Mouse (Mus musculus): Measurements from ENCODE around the gene Ap3d1. TPM values are rescaled to one million over a fixed set of nuclear protein-coding genes. Genes with fewer than 3 reads are reported as not detected.

Gene Ap3d1
- polyA plus RNA-seq, 1 experiment from 2014 or later = 85.1 TPM

DNA sequence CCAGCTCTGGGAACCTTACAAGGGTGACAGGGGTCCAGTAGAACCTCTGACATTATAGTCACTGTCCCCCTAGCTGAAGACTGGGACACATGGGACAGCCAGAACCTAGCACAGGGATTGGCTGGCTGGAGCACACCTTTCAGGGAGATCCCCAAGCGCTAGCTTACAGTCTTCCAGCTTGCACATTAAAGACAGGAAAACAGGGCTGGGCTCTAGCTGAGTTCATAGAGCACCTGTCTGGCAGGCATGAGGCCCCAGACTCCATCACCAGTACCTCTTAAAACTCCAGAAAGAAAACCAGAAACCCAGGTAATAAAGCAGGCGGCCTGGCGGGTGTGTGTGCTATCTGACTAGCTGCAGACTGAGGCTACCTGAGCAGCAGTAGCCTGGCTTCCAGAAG lies 68.4 kb downstream of the Ap3d1 start:
- Histone ChIP-seq H3K9me3 (ENCODE audit: control insufficient read depth, low read length) (no peaks in the 10 kb centered on the region), H3K36me3 (ENCODE audit: control insufficient read depth, insufficient read depth, low read length) (peaks cover 11% of the 10 kb centered on the region; the same call in 1 of the 2 replicates), H3K4me2 (replicated peaks; ENCODE audit: low read depth, low read length) (peak overlapping the region; percentile 90; the same call in 1 of the 2 replicates), H3K27me3 (ENCODE audit: control insufficient read depth, insufficient read depth, low read length) (no peaks in the 10 kb centered on the region), H3K4me1 (replicated peaks; ENCODE audit: control insufficient read depth, insufficient read depth, low read length) (peaks cover 21% of the 10 kb centered on the region), H3K27ac (ENCODE audit: low read depth, low read length) (no peak overlapping the region), H3K9ac (ENCODE audit: low read depth, low read length) (peak overlapping the region; percentile 31; the same call in 1 of the 2 replicates), H3K4me3 (ENCODE audit: low read depth, low read length) (no peak overlapping the region; the same call in 1 of the 2 replicates)
- WGBS = 96% methylated on average over 3 of the region's 3 CpGs
- no peak for ATAC-seq (ENCODE audit: low FRiP score)
- no peak for DNase-seq (ENCODE audit: low spot score)

DNA sequence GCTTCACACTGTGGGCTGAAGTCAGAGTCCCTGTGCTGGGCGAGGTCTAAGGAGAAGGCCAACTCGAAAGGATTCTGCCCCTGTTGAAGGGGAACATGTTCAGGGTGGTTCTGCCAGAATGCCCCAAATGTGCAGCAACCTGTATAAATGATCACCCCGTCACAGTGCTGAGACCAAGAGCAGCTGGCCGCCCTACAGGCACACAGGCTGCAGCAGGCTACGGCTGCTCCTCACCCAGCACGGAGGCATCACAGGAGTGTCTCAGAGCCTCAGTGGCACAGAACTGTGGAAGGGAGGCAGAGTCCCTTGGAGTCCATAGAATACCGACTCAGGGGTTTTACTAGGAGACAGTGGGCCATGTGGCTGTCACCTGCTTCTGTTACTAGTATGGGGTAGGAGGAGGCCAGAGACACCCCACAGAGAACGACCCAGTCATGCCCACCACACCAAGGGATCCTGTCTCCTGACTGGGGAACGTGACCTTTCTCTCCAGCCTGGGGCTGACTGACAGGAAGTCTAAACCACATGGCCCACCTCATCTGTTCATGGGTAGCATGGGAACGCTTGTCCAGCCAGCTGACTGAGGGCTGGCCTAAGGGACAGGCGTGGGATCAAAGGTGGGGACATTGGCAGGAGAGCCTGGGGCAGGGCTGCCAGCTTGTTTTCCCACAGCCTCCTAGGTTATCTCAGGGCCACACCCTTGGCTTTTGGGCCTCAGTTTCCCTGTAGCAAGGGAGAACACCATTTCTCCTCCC lies 70.0 kb downstream of the Ap3d1 start:
- Histone ChIP-seq H3K36me3 (ENCODE audit: control insufficient read depth, insufficient read depth, low read length) (peaks cover 21% of the 10 kb centered on the region; the same call in 1 of the 2 replicates), H3K9ac (ENCODE audit: low read depth, low read length) (0 out of 2 replicates have a peak overlapping the region, but pooled peaks have one; percentile 16), H3K9me3 (ENCODE audit: control insufficient read depth, low read length) (no peaks in the 10 kb centered on the region), H3K4me1 (replicated peaks; ENCODE audit: control insufficient read depth, insufficient read depth, low read length) (peaks cover 15% of the 10 kb centered on the region), H3K27me3 (ENCODE audit: control insufficient read depth, insufficient read depth, low read length) (no peaks in the 10 kb centered on the region), H3K4me3 (ENCODE audit: low read depth, low read length) (no peak overlapping the region), H3K4me2 (replicated peaks; ENCODE audit: low read depth, low read length) (no peak overlapping the region), H3K27ac (ENCODE audit: low read depth, low read length) (no peak overlapping the region)
- 79% methylated on average over 11 of the region's 11 CpGs for WGBS
- ATAC-seq (ENCODE audit: low FRiP score) = no peak
- DNase-seq (ENCODE audit: low spot score) = no peak

DNA sequence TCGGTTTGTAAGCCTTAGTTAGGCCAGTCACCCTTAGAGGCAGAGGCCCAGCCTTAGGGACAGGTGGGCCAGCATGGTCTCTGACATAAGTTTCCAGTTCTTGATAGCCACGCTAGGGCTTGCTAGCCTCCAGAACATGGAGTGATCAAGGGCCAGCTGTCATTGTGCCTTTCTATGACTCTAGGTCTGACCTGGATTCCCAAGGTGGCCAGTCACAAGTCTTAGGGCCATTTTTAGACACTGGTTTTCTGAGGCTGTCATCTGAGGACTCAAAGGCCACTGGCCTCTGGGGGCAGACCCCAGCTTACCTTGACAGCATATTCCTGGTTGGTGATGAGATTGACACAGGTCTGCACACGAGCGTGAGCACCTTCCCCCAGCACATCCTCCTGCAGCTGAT lies 70.8 kb downstream of the Ap3d1 start:
- Histone ChIP-seq H3K4me1 (replicated peaks; ENCODE audit: control insufficient read depth, insufficient read depth, low read length) (peaks cover 15% of the 10 kb centered on the region), H3K9ac (ENCODE audit: low read depth, low read length) (no peak overlapping the region)
- 84% methylated on average over 4 of the region's 4 CpGs for WGBS

DNA sequence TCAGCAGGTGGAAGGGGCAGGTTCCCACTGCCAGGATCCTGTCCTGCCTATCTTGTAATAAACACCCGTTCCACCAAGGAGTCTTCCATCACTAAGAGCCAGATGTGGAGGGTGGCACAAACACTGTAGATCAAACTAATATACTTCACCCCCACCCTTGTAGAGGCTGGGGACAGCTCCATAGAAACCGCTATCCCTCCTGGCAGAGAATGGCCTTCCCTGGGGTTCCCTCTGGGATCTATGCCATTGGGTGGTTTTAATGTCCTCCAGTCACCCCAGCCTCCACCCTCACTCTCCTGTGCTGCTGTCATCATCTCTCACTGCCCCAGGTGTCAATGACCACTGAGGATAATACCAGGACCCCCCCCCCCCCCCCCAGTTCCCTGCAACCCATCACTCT lies 71.5 kb downstream of the Ap3d1 start:
- H3K27ac ChIP-seq (ENCODE audit: low read depth, low read length) = no peak overlapping the region
- peaks cover 21% of the 10 kb centered on the region; the same call in 1 of the 2 replicates for H3K36me3 ChIP-seq (ENCODE audit: control insufficient read depth, insufficient read depth, low read length)
- H3K9ac ChIP-seq (ENCODE audit: low read depth, low read length) = no peak overlapping the region
- no peak for ATAC-seq (ENCODE audit: low FRiP score)
- H3K27me3 ChIP-seq (ENCODE audit: control insufficient read depth, insufficient read depth, low read length) = no peaks in the 10 kb centered on the region
- H3K9me3 ChIP-seq (ENCODE audit: control insufficient read depth, low read length) = no peaks in the 10 kb centered on the region
- no peak overlapping the region for H3K4me2 ChIP-seq (replicated peaks; ENCODE audit: low read depth, low read length)
- DNase-seq (ENCODE audit: low spot score) = no peak
- WGBS = 98% methylated on average over 2 of the region's 2 CpGs
- H3K4me3 ChIP-seq (ENCODE audit: low read depth, low read length) = no peak overlapping the region
- H3K4me1 ChIP-seq (replicated peaks; ENCODE audit: control insufficient read depth, insufficient read depth, low read length) = peaks cover 15% of the 10 kb centered on the region

More for the DNA sequence above, 70.8 kb downstream of the Ap3d1 start:
- Histone ChIP-seq H3K4me2 (replicated peaks; ENCODE audit: low read depth, low read length) (no peak overlapping the region), H3K4me3 (ENCODE audit: low read depth, low read length) (no peak overlapping the region), H3K27ac (ENCODE audit: low read depth, low read length) (no peak overlapping the region), H3K9me3 (ENCODE audit: control insufficient read depth, low read length) (no peaks in the 10 kb centered on the region), H3K36me3 (ENCODE audit: control insufficient read depth, insufficient read depth, low read length) (peaks cover 21% of the 10 kb centered on the region; the same call in 1 of the 2 replicates), H3K27me3 (ENCODE audit: control insufficient read depth, insufficient read depth, low read length) (no peaks in the 10 kb centered on the region)
- no peak for ATAC-seq (ENCODE audit: low FRiP score)
- no peak for DNase-seq (ENCODE audit: low spot score)

DNA sequence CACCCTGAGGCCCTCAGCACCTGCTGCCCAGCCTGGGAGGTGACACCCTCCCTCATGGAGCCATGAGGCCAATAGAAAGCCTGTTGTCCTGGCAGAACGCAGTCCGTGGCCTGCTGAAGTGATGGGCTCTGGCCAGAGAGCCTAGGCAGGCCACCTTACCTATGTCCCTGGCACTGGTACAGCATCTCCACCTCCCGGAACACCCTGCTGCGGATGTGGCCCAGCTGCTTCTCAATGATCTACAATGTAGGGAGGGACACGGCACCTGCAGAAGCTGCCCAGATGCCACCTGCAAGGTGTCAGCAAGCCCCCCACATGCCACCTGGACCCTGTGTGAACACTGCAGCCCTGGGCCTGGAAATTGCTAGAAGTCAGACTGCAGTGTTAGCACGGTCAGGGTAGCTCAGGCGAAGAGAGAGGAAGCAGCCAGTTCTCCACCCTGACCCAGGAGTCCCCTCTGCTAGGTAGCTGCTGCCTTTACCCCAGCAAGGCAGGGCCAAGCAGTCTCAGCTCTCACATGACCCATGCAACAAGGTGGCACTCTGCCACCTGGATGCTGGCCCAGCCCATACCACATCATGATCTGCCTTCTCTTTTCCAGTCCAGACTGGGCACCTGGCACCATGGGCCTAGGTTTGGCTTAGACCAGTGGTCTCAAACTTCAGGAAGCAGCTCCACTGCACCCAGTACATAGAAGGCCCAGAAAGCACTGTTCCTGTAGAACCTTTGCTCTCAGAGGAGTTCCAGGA lies 72.2 kb downstream of the Ap3d1 start:
- no peak overlapping the region for H3K4me3 ChIP-seq (ENCODE audit: low read depth, low read length)
- H3K27me3 ChIP-seq (ENCODE audit: control insufficient read depth, insufficient read depth, low read length) = no peaks in the 10 kb centered on the region
- no peak for ATAC-seq (ENCODE audit: low FRiP score)
- 95% methylated on average over 7 of the region's 7 CpGs for WGBS
- no peak overlapping the region for H3K9ac ChIP-seq (ENCODE audit: low read depth, low read length)
- peaks cover 15% of the 10 kb centered on the region for H3K4me1 ChIP-seq (replicated peaks; ENCODE audit: control insufficient read depth, insufficient read depth, low read length)
- no peak overlapping the region for H3K4me2 ChIP-seq (replicated peaks; ENCODE audit: low read depth, low read length)
- H3K36me3 ChIP-seq (ENCODE audit: control insufficient read depth, insufficient read depth, low read length) = peaks cover 21% of the 10 kb centered on the region; the same call in 1 of the 2 replicates
- H3K27ac ChIP-seq (ENCODE audit: low read depth, low read length) = no peak overlapping the region
- no peak for DNase-seq (ENCODE audit: low spot score)
- H3K9me3 ChIP-seq (ENCODE audit: control insufficient read depth, low read length) = no peaks in the 10 kb centered on the region

DNA sequence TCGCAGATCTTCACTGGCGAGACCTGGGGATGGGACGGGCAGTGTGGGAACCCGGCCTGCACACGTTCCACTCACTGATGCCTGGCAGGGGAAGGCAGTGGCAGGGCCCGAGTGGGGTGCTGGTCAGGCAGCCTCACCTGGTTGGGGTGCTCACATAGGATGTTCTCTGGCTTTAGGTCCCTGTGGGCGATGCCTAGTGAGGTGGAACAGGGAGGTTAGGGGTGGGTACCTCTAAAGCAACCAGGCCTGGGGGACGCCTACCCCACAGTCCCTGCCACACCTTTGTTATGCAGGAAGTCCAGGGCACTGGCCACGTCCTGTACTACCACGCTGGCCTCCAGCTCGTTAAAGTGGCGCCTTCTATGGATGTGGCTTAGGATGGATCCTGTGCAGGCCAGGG lies 73.0 kb downstream of the Ap3d1 start:
- Histone ChIP-seq H3K9me3 (ENCODE audit: control insufficient read depth, low read length) (no peaks in the 10 kb centered on the region), H3K9ac (ENCODE audit: low read depth, low read length) (no peak overlapping the region), H3K27me3 (ENCODE audit: control insufficient read depth, insufficient read depth, low read length) (no peaks in the 10 kb centered on the region), H3K27ac (ENCODE audit: low read depth, low read length) (no peak overlapping the region), H3K4me3 (ENCODE audit: low read depth, low read length) (no peak overlapping the region), H3K4me1 (replicated peaks; ENCODE audit: control insufficient read depth, insufficient read depth, low read length) (peaks cover 6% of the 10 kb centered on the region), H3K4me2 (replicated peaks; ENCODE audit: low read depth, low read length) (no peak overlapping the region), H3K36me3 (ENCODE audit: control insufficient read depth, insufficient read depth, low read length) (peaks cover 21% of the 10 kb centered on the region; the same call in 1 of the 2 replicates)
- DNase-seq (ENCODE audit: low spot score) = no peak
- no peak for ATAC-seq (ENCODE audit: low FRiP score)
- WGBS = 87% methylated on average over 12 of the region's 12 CpGs

DNA sequence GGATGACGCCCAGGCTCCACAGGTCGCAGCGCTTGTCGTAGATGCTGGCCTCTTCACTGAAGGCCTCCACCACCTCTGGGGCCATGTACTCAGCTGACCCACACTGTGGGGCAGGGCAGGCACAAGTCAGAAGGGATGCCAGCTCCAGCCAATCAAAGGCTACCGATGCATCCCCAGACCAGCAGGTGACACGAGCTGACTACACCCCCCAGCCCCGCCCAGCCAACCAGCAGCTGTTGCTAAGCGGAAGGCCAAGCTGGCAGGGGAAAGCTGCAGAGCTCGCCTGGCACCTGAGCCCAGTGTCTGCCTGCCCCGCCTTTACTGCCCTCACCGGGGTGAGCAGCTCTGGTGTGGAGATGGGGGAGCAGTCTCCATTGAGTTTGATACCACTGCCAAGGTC lies 73.5 kb downstream of the Ap3d1 start:
- ATAC-seq (ENCODE audit: low FRiP score) (no peak), DNase-seq (ENCODE audit: low spot score) (no peak)
- no peak overlapping the region for H3K27ac ChIP-seq (ENCODE audit: low read depth, low read length)
- H3K36me3 ChIP-seq (ENCODE audit: control insufficient read depth, insufficient read depth, low read length) = peaks cover 21% of the 10 kb centered on the region; the same call in 1 of the 2 replicates
- H3K27me3 ChIP-seq (ENCODE audit: control insufficient read depth, insufficient read depth, low read length) = no peaks in the 10 kb centered on the region
- H3K4me1 ChIP-seq (replicated peaks; ENCODE audit: control insufficient read depth, insufficient read depth, low read length) = peaks cover 3% of the 10 kb centered on the region; the same call in 1 of the 2 replicates
- H3K9ac ChIP-seq (ENCODE audit: low read depth, low read length) = no peak overlapping the region
- H3K4me3 ChIP-seq (ENCODE audit: low read depth, low read length) = no peak overlapping the region
- H3K4me2 ChIP-seq (replicated peaks; ENCODE audit: low read depth, low read length) = no peak overlapping the region
- H3K9me3 ChIP-seq (ENCODE audit: control insufficient read depth, low read length) = no peaks in the 10 kb centered on the region
- 90% methylated on average over 11 of the region's 11 CpGs for WGBS

DNA sequence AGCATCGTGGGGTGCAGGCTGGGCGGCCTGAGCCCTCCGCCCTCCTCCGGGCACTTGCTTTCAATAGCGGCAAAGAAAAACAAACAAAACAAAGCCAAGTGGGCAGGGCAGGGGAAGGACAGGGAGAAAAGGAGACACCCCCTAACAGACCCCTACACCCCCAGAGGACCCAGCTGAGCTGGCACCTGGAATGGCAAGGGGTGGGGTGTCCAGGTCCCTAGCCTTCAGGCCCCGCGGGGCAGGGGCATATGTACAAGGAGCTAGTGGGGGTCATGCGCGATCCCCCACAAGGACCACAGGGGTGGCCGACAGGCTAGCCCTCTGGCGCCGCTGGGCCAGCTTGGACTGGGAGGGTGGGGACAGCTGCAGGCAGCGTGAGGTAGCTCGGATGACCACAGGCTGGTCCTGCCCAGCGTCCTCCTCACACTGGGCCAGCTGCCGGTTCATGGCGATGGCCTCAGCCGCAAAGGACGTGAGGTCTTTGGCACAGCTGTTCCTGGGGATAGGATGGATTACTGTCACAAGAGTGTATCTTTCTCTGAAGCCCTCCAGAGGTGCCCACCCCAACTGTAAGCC lies 75.1 kb downstream of the Ap3d1 start:
- H3K36me3 ChIP-seq (ENCODE audit: control insufficient read depth, insufficient read depth, low read length) = peaks cover 21% of the 10 kb centered on the region; the same call in 1 of the 2 replicates
- WGBS = 80% methylated on average over 19 of the region's 19 CpGs
- DNase-seq (ENCODE audit: low spot score) (no peak), ATAC-seq (ENCODE audit: low FRiP score) (no peak)
- H3K9me3 ChIP-seq (ENCODE audit: control insufficient read depth, low read length) = no peaks in the 10 kb centered on the region
- H3K9ac ChIP-seq (ENCODE audit: low read depth, low read length) = no peak overlapping the region
- no peak overlapping the region for H3K4me2 ChIP-seq (replicated peaks; ENCODE audit: low read depth, low read length)
- H3K4me3 ChIP-seq (ENCODE audit: low read depth, low read length) = no peak overlapping the region
- H3K27ac ChIP-seq (ENCODE audit: low read depth, low read length) = no peak overlapping the region
- H3K27me3 ChIP-seq (ENCODE audit: control insufficient read depth, insufficient read depth, low read length) = no peaks in the 10 kb centered on the region
- H3K4me1 ChIP-seq (replicated peaks; ENCODE audit: control insufficient read depth, insufficient read depth, low read length) = no peaks in the 10 kb centered on the region; the same call in 1 of the 2 replicates

All from hindbrain, embryonic 11.5 days (tissue).